Mouse (Mus musculus) neural tube, embryonic 14.5 days (tissue): Measurements from ENCODE around the gene Ramp2. TPM values are rescaled to one million over a fixed set of nuclear protein-coding genes. Genes with fewer than 3 reads are reported as not detected.
A peak's percentile ranks its signal among the peaks of the same experiment; 100 is the strongest.

Experiments used
- ATAC-seq: fragments of 200-750 bp; cut with Nextera tagmentation; 2 replicates; pipeline ENCODE4 v1.8.0; 2017; ENCODE audit warnings: low read depth, mild to moderate bottlenecking, moderate TSS enrichment, moderate library complexity
- H3K27ac ChIP-seq: fragments of 300-500 bp; sonication (generic); 2 replicates; pipeline ENCODE4 v1.5.1; 2014; ENCODE audit warnings: low read depth, mild to moderate bottlenecking, control low read depth, low read length, moderate library complexity, mixed read lengths
- H3K27me3 ChIP-seq: fragments of 300-500 bp; sonication (generic); 2 replicates; pipeline ENCODE4 v1.6.1; 2014; ENCODE audit warnings: low read length; ENCODE audit not compliant: control insufficient read depth, insufficient read depth
- H3K36me3 ChIP-seq: fragments of 300-500 bp; sonication (generic); 2 replicates; pipeline ENCODE4 v1.6.1; 2014; ENCODE audit warnings: low read length, mixed read lengths; ENCODE audit not compliant: control insufficient read depth, insufficient read depth
- H3K4me1 ChIP-seq: fragments of 300-500 bp; sonication (generic); 2 replicates; pipeline ENCODE4 v1.6.1; 2014; ENCODE audit warnings: low read length; ENCODE audit not compliant: control insufficient read depth, insufficient read depth
- H3K4me2 ChIP-seq: fragments of 300-500 bp; sonication (generic); 2 replicates; pipeline ENCODE4 v1.6.1; 2014; ENCODE audit warnings: mild to moderate bottlenecking, low read depth, low read length, control low read depth
- H3K4me3 ChIP-seq: fragments of 300-500 bp; sonication (generic); 2 replicates; pipeline ENCODE4 v1.5.1; 2014; ENCODE audit warnings: low read depth, low read length, control low read depth, mixed read lengths
- H3K9ac ChIP-seq: fragments of 300-500 bp; sonication (generic); replicated peaks from 2 replicates; pipeline ENCODE4 v1.6.1; 2014; ENCODE audit warnings: low read depth, mild to moderate bottlenecking, control low read depth, low read length, mixed read lengths
- H3K9me3 ChIP-seq: fragments of 300-500 bp; sonication (generic); 2 replicates; pipeline ENCODE4 v1.6.1; 2016; ENCODE audit warnings: low read length; ENCODE audit not compliant: control insufficient read depth
- WGBS: fragments of 180-500 bp; shearing (Covaris S2); extraction: QIAGEN DNeasy Blood & Tissue Kit; methylation state at CpG from one replicate; pipeline ENCODE4 v1.1.7; 2014; 5-methylcytosine and 5-hydroxymethylcytosine counted together
- polyA plus RNA-seq: library from polyadenylated mRNA; unstranded; fragments of >200 nt; fragmentation: Nextera tagmentation; extraction: Ambion mirVana; gene quantifications from 2 replicates; pipeline ENCODE4 v1.2.1, GENCODE M21; 2014

Ramp2 gene
- polyA plus RNA-seq, 1 experiment from 2014 or later: 63.1 TPM

GRCm38 (mm10) chr11:101248258-101248994, 2.6 kb downstream of the Ramp2 start:
- Histone ChIP-seq H3K27me3 (peaks cover 16% of the 10 kb centered on the region), H3K36me3 (no peaks in the 10 kb centered on the region), H3K4me2 (peak overlapping the region; percentile 20; the same call in 1 of the 2 replicates), H3K9me3 (no peaks in the 10 kb centered on the region), H3K9ac (no peak overlapping the region), H3K27ac (no peak overlapping the region), H3K4me3 (no peak overlapping the region), H3K4me1 (peaks cover 5% of the 10 kb centered on the region)
- 33% methylated on average over 14 of the region's 14 CpGs for WGBS
- no peak for ATAC-seq

- no peak overlapping the region for H3K4me2 ChIP-seq
- H3K9me3 ChIP-seq: no peaks in the 10 kb centered on the region
- no peak overlapping the region for H3K4me3 ChIP-seq
- ATAC-seq: no peak
- H3K27me3 ChIP-seq: peaks cover 7% of the 10 kb centered on the region; the same call in 1 of the 2 replicates
- no peak overlapping the region for H3K27ac ChIP-seq
- H3K9ac ChIP-seq: no peak overlapping the region
- H3K4me1 ChIP-seq: peaks cover 10% of the 10 kb centered on the region
- WGBS: 82% methylated on average over 2 of the region's 2 CpGs
- no peaks in the 10 kb centered on the region for H3K36me3 ChIP-seq
These were observed 5.2 kb downstream of the Ramp2 start for GRCm38 (mm10) chr11:101251031-101251430.

GRCm38 (mm10) chr11:101252941-101253340, 7.1 kb downstream of the Ramp2 start:
- H3K36me3 ChIP-seq: no peaks in the 10 kb centered on the region
- 18% methylated on average over 7 of the region's 7 CpGs for WGBS
- peaks cover 10% of the 10 kb centered on the region for H3K4me1 ChIP-seq
- peak overlapping the region; percentile 89 for H3K9ac ChIP-seq
- H3K4me3 ChIP-seq: peak overlapping the region; percentile 83
- no peaks in the 10 kb centered on the region for H3K27me3 ChIP-seq
- H3K4me2 ChIP-seq: peak overlapping the region; percentile 98
- peak overlapping the region; percentile 88; the same call in 1 of the 2 replicates for H3K27ac ChIP-seq
- no peaks in the 10 kb centered on the region for H3K9me3 ChIP-seq
- no peak for ATAC-seq

GRCm38 (mm10) chr11:101253613-101254389, 8.0 kb downstream of the Ramp2 start, which contains the start of gene Vps25:
TSS of gene Vps25 (plus strand) at chr11:101253707.
- no peaks in the 10 kb centered on the region for H3K27me3 ChIP-seq
- H3K4me3 ChIP-seq: peak within 1 kb of the TSS; percentile 83
- peak within 1 kb of the TSS; percentile 88 for H3K27ac ChIP-seq
- peak within 1 kb of the TSS; percentile 98 for H3K4me2 ChIP-seq
- 1% methylated on average over 40 of the region's 40 CpGs for WGBS
- ATAC-seq: peak; percentile 90
- peak within 1 kb of the TSS; percentile 89 for H3K9ac ChIP-seq
- no peaks in the 10 kb centered on the region for H3K36me3 ChIP-seq
- H3K9me3 ChIP-seq: no peaks in the 10 kb centered on the region
- H3K4me1 ChIP-seq: peaks cover 10% of the 10 kb centered on the region

- peaks cover 21% of the 10 kb centered on the region for H3K4me1 ChIP-seq
- no peak overlapping the region for H3K4me3 ChIP-seq
- H3K36me3 ChIP-seq: no peaks in the 10 kb centered on the region
- no peaks in the 10 kb centered on the region for H3K27me3 ChIP-seq
- no peak overlapping the region for H3K4me2 ChIP-seq
- H3K27ac ChIP-seq: no peak overlapping the region
- no peak overlapping the region for H3K9ac ChIP-seq
- no peaks in the 10 kb centered on the region for H3K9me3 ChIP-seq
- no peak for ATAC-seq
- 92% methylated on average over 13 of the region's 13 CpGs for WGBS
These were observed 10.3 kb downstream of the Ramp2 start for GRCm38 (mm10) chr11:101255826-101256775.

DNA sequence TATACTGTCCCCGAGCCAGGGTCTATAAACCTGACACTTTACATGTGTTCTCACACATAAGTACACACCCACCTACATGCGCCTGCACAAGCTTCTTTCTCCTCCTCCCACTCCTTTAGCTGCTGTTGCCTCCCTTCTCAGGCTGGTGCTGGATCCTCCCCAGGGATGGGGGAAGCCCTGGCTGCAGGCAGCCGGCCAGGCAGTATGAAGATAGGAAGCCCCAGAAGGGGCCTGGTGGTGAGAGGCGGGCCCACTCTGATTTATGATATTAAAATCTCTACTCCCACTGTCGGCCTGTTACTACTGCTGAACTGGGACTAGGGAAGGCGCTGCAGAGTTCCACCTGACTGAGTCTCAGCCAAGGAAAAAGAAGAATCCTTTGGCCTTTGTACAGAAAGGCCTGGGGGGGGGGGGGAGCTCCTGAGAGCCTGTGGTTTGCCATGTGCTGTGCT, 13.5 kb downstream of the Ramp2 start:
- Histone ChIP-seq H3K27ac (no peak overlapping the region), H3K4me3 (no peak overlapping the region), H3K36me3 (no peaks in the 10 kb centered on the region), H3K4me2 (peak overlapping the region; percentile 83; the same call in 1 of the 2 replicates), H3K4me1 (peaks cover 13% of the 10 kb centered on the region; the same call in 1 of the 2 replicates), H3K9ac (no peak overlapping the region), H3K27me3 (peaks cover 17% of the 10 kb centered on the region), H3K9me3 (no peaks in the 10 kb centered on the region)
- 26% methylated on average over 6 of the region's 6 CpGs for WGBS
- peak; percentile 16; the same call in 1 of the 2 replicates for ATAC-seq

GRCm38 (mm10) chr11:101259948-101260825, 14.4 kb downstream of the Ramp2 start, which contains the start of gene Wnk4:
TSS of gene Wnk4 (plus strand) at chr11:101260567.
- Histone ChIP-seq H3K4me1 (peaks cover 13% of the 10 kb centered on the region; the same call in 1 of the 2 replicates), H3K27me3 (peaks cover 19% of the 10 kb centered on the region), H3K4me3 (peak within 1 kb of the TSS; percentile 38), H3K36me3 (no peaks in the 10 kb centered on the region), H3K9me3 (no peaks in the 10 kb centered on the region), H3K27ac (no peak within 1 kb of the TSS), H3K9ac (peak within 1 kb of the TSS; percentile 66), H3K4me2 (peak within 1 kb of the TSS; percentile 83)
- ATAC-seq: peak; percentile 68
- WGBS: under 1% methylated on average over 35 of the region's 43 CpGs
